Mouse (Mus musculus) C2C12 (cell line): ENCODE measurements at regions not wholly inside any gene's neighbourhood (a gene's known extent, or its start where the extent isn't known, plus 50 kb on each side); places are given as distances from the start of the nearest gene placed in this dataset.

Source experiments
- H3K27me3 ChIP-seq: one replicate; pipeline ENCODE4 v1.6.1; 2011; ENCODE audit not compliant: control insufficient read depth, insufficient read depth, insufficient read length
- H3K36me3 ChIP-seq: one replicate; pipeline ENCODE4 v1.6.1; 2011; ENCODE audit not compliant: control insufficient read depth, insufficient read depth
- H3K4me3 ChIP-seq: one replicate; pipeline ENCODE4 v1.5.1; 2011; ENCODE audit warnings: mild to moderate bottlenecking, control low read depth; ENCODE audit not compliant: poor library complexity, insufficient read depth, severe bottlenecking
- H3K79me2 ChIP-seq: one replicate; pipeline ENCODE4 v1.6.1; 2011; ENCODE audit not compliant: control insufficient read depth, insufficient read depth
- H3K79me3 ChIP-seq: one replicate; pipeline ENCODE4 v1.6.1; 2011; ENCODE audit warnings: low read depth, control low read depth
- H3ac ChIP-seq: one replicate; pipeline ENCODE3; 2011; ENCODE audit warnings: low read depth; ENCODE audit not compliant: control insufficient read depth, insufficient read length
- CEBPB ChIP-seq: IDR thresholded peaks from one replicate; pipeline ENCODE4 v1.6.1; 2011; ENCODE audit warnings: low read depth, mild to moderate bottlenecking, control low read depth, moderate library complexity
- CTCF ChIP-seq: IDR thresholded peaks from one replicate; pipeline ENCODE4 v1.5.1; 2011; ENCODE audit not compliant: control insufficient read depth, insufficient read depth, insufficient read length
- FOSL1 ChIP-seq: IDR thresholded peaks from one replicate; pipeline ENCODE4 v1.8.0; 2011; ENCODE audit warnings: mild to moderate bottlenecking, low read length; ENCODE audit not compliant: poor library complexity, insufficient read depth, severe bottlenecking
- MAX ChIP-seq: IDR thresholded peaks from one replicate; pipeline ENCODE4 v1.6.1; 2011; ENCODE audit warnings: mild to moderate bottlenecking, control low read depth
- MYOD1 ChIP-seq: IDR thresholded peaks from one replicate; pipeline ENCODE4 v1.6.1; 2011; ENCODE audit warnings: low read depth; ENCODE audit not compliant: control insufficient read depth, insufficient read length
- MYOG ChIP-seq: IDR thresholded peaks from one replicate; pipeline ENCODE4 v1.6.1; 2011; ENCODE audit not compliant: control insufficient read depth, insufficient read length; ENCODE audit errors: extremely low read depth
- USF1 ChIP-seq: IDR thresholded peaks from one replicate; pipeline ENCODE4 v1.6.1; 2011; ENCODE audit warnings: low read depth, mild to moderate bottlenecking, control low read depth, moderate library complexity

DNA sequence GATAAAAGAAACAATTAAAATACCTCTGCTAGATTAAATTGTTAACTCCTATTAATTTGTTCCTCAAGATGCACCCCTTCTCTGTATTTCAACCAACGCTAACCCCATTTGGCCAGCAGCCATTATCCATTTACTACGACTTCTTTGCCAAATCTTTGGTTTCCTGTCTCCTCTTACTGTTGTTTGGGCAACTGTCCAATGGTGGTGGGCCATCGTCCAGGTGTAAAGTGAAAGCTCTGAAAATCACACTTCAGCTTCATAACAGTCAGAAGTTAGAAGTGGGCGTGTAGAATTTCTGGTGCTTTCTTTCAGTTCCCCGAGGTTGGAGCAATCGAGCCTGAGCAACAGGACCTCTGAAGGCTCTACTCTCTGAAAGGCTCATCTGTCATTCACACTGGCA, 66.8 kb upstream of the Zbtb20 start:
- no peaks in the 10 kb centered on the region for H3K27me3 ChIP-seq
- no peaks in the 10 kb centered on the region for H3K36me3 ChIP-seq
- no peaks in the 10 kb centered on the region for H3K79me3 ChIP-seq
- no peak for TF ChIP-seq MYOG
- TF ChIP-seq MYOD1: no peak
- TF ChIP-seq CEBPB: no peak
- no peak for TF ChIP-seq CTCF
- no peak for TF ChIP-seq FOSL1
- TF ChIP-seq MAX: no peak
- no peak for TF ChIP-seq USF1
- no peaks in the 10 kb centered on the region for H3K79me2 ChIP-seq
- no peak overlapping the region for H3ac ChIP-seq
- no peak overlapping the region for H3K4me3 ChIP-seq

DNA sequence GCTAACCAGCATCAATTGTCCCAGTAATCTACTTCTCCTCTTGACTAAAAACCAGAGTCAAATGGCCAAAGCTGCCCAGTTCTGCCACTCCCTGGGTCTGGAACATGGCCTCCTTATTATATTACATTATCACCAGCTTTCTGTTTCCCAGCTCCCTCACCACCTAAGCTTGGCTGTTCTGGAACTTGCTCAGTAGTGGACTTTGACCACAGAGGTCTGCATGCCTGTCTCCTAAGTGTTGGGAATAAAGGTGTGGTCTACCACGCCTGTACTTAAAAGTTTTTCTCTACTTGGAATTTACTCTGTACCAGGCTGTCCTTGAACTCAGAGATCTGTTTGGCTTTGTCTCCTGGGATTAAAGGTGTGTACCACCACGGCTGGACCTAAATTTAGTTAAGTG, 68.1 kb upstream of the Zbtb20 start:
- no peak overlapping the region for H3K4me3 ChIP-seq
- no peaks in the 10 kb centered on the region for H3K36me3 ChIP-seq
- no peak for TF ChIP-seq USF1
- no peak for TF ChIP-seq MYOD1
- no peak for TF ChIP-seq MAX
- no peak for TF ChIP-seq FOSL1
- H3ac ChIP-seq: no peak overlapping the region
- H3K79me2 ChIP-seq: no peaks in the 10 kb centered on the region
- H3K79me3 ChIP-seq: no peaks in the 10 kb centered on the region
- H3K27me3 ChIP-seq: no peaks in the 10 kb centered on the region

DNA sequence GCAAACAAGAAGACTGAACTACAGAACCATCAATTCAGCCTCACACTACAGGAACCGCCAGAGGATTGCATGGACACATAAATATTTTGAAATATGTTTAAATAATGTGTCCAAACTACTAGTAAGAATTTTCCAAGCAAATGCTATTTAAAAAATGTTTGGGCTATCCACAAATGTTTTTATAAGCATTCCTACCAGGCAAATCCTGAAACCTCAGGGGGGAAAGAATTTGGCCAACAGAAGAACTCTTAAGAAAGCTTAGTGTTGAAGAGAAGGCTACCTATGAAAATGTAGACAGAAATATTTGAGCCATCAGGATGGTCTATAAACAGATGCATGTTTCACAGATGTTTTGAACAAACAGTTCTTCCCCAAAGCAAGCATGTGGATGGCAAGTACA, 72.1 kb upstream of the Zbtb20 start:
- H3K27me3 ChIP-seq: no peaks in the 10 kb centered on the region
- TF ChIP-seq FOSL1 (no peak), USF1 (no peak), MYOD1 (no peak), MYOG (no peak), CEBPB (no peak), MAX (no peak), CTCF (no peak)
- H3ac ChIP-seq: no peak overlapping the region
- no peak overlapping the region for H3K4me3 ChIP-seq
- H3K36me3 ChIP-seq: no peaks in the 10 kb centered on the region
- H3K79me3 ChIP-seq: no peaks in the 10 kb centered on the region
- H3K79me2 ChIP-seq: no peaks in the 10 kb centered on the region

DNA sequence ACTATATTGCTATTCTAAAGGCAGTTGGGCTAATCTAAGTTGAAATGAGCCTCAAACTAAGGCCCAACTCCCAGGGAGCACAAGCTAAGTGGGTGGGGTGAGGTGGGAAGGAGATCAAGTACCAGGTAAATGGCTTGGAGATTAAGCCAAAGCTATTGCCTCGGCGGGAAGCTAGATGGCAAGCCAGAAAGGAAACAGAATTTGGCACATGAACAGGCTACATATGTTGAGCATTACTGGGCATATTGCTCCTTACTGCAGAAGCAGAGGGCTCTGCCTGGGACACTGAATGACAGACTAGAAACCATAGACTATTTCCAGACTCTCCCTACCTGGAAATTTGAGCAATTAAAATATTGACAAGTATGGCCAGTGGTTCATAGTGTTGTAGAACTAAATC, 83.1 kb upstream of the Zbtb20 start:
- no peak overlapping the region for H3ac ChIP-seq
- no peaks in the 10 kb centered on the region for H3K79me3 ChIP-seq
- no peaks in the 10 kb centered on the region for H3K36me3 ChIP-seq
- H3K27me3 ChIP-seq: no peaks in the 10 kb centered on the region
- no peak overlapping the region for H3K4me3 ChIP-seq
- TF ChIP-seq MYOD1 (no peak), CEBPB (no peak), FOSL1 (no peak), MYOG (no peak), MAX (no peak), CTCF (no peak), USF1 (no peak)
- no peaks in the 10 kb centered on the region for H3K79me2 ChIP-seq

- H3K79me2 ChIP-seq: no peaks in the 10 kb centered on the region
- TF ChIP-seq CEBPB: no peak
- TF ChIP-seq MAX: no peak
- TF ChIP-seq CTCF: no peak
- no peak for TF ChIP-seq FOSL1
- no peak overlapping the region for H3ac ChIP-seq
- no peaks in the 10 kb centered on the region for H3K27me3 ChIP-seq
- H3K36me3 ChIP-seq: no peaks in the 10 kb centered on the region
- H3K79me3 ChIP-seq: no peaks in the 10 kb centered on the region
- no peak overlapping the region for H3K4me3 ChIP-seq
Measured at GRCm38 (mm10) chr16:42784712-42785111, 91.0 kb upstream of the Zbtb20 start.

GRCm38 (mm10) chr16:42784031-42784430, 91.7 kb upstream of the Zbtb20 start:
- Histone ChIP-seq H3K27me3 (no peaks in the 10 kb centered on the region), H3K79me3 (no peaks in the 10 kb centered on the region), H3K79me2 (no peaks in the 10 kb centered on the region), H3K4me3 (no peak overlapping the region), H3ac (no peak overlapping the region), H3K36me3 (no peaks in the 10 kb centered on the region)
- TF ChIP-seq USF1: no peak
- TF ChIP-seq CTCF: no peak
- no peak for TF ChIP-seq MYOG
- no peak for TF ChIP-seq MAX
- no peak for TF ChIP-seq MYOD1
- no peak for TF ChIP-seq CEBPB
- TF ChIP-seq FOSL1: no peak
